Mouse (Mus musculus) midbrain, postnatal 0 days (tissue): ENCODE results near the gene Myof. TPM values are rescaled to one million over a fixed set of nuclear protein-coding genes. Genes with fewer than 3 reads are reported as not detected.

Source experiments
- ATAC-seq: fragments of 200-750 bp; cut with Nextera tagmentation; 2 replicates; pipeline ENCODE4 v1.8.0; 2017; ENCODE audit warnings: moderate number of reproducible peaks, mild to moderate bottlenecking, moderate TSS enrichment, moderate library complexity; ENCODE audit not compliant: low FRiP score
- DNase-seq: peaks from one replicate; pipeline ENCODE4 v3.0.0-alpha.2; 2015; ENCODE audit warnings: low spot score
- H3K27ac ChIP-seq: fragments of 300-500 bp; sonication (generic); 2 replicates; pipeline ENCODE4 v1.5.1; 2014; ENCODE audit warnings: low read depth, mild to moderate bottlenecking, low read length, mixed read lengths
- H3K27me3 ChIP-seq: fragments of 300-500 bp; sonication (generic); 2 replicates; pipeline ENCODE4 v1.6.1; 2014; ENCODE audit warnings: low read length, control low read depth, mixed read lengths; ENCODE audit not compliant: insufficient read depth
- H3K36me3 ChIP-seq: fragments of 300-500 bp; sonication (generic); 2 replicates; pipeline ENCODE4 v1.6.1; 2014; ENCODE audit warnings: low read length, control low read depth, mixed read lengths; ENCODE audit not compliant: insufficient read depth
- H3K4me1 ChIP-seq: fragments of 300-500 bp; sonication (generic); 2 replicates; pipeline ENCODE4 v1.6.1; 2014; ENCODE audit warnings: mild to moderate bottlenecking, control low read depth, antibody characterized with exemption, low read length, mixed read lengths; ENCODE audit not compliant: insufficient read depth
- H3K4me2 ChIP-seq: fragments of 300-500 bp; sonication (generic); 2 replicates; pipeline ENCODE4 v1.6.1; 2014; ENCODE audit warnings: low read depth, mild to moderate bottlenecking, low read length, mixed read lengths; ENCODE audit not compliant: poor library complexity, severe bottlenecking
- H3K4me3 ChIP-seq: fragments of 300-500 bp; sonication (generic); 2 replicates; pipeline ENCODE4 v1.5.1; 2014; ENCODE audit warnings: low read depth, mild to moderate bottlenecking, low read length, moderate library complexity
- H3K9ac ChIP-seq: fragments of 300-500 bp; sonication (generic); replicated peaks from 2 replicates; pipeline ENCODE4 v1.6.1; 2014; ENCODE audit warnings: mild to moderate bottlenecking, low read length, moderate library complexity, mixed read lengths; ENCODE audit not compliant: poor library complexity, severe bottlenecking
- H3K9me3 ChIP-seq: fragments of 300-500 bp; sonication (generic); 2 replicates; pipeline ENCODE4 v1.6.1; 2016; ENCODE audit warnings: low read length, control low read depth
- CTCF ChIP-seq: IDR thresholded peaks from 2 replicates; pipeline ENCODE4 v1.5.1; 2016; ENCODE audit warnings: antibody characterized with exemption, mild to moderate bottlenecking
- WGBS: fragments of 180-500 bp; shearing (Covaris S2); extraction: QIAGEN DNeasy Blood & Tissue Kit; methylation state at CpG from one replicate; pipeline ENCODE4 v1.1.7; 2014; 5-methylcytosine and 5-hydroxymethylcytosine counted together
- polyA plus RNA-seq: library from polyadenylated mRNA; unstranded; fragments of >200 nt; fragmentation: Nextera tagmentation; extraction: Ambion mirVana; gene quantifications from 2 replicates; pipeline ENCODE4 v1.2.1, GENCODE M21; 2015
- total RNA-seq: library from RNA; depleted of rRNA; stranded (reverse); fragments of >200 nt; gene quantifications from 2 replicates; pipeline ENCODE4 v1.2.3, GENCODE M21; 2014

Gene Myof
- total and polyA plus RNA-seq, 2 experiments from 2014 or later, result 2.1 to 5.4 TPM

DNA sequence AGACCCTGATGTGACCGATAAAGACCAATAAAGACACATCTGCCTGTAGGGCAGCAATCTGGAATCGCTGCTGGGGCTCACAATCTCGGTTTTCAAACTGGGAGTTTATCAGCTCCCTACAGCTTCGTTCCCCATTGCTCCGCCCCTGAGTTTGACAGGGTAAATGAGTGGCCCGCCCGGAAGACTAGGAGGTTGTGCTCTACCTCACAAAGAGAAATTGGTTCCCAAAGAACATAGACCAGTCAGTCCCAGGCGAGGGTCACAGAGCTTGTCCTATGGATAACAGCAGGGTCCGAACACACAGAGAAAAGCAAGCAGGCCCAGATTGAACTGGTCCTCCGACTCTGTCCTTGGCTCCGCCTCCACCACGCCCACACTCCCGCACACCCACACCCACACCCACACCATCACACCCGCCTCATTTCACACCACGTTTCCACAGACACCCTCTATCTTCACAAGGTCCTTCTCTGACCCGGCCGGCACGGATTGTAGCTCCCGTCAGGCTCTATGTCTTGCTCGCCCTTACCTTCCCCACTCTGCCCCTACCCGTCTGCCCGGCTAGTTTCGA is 10.9 kb upstream of the Myof start:
- Histone ChIP-seq H3K9me3 (no peaks in the 10 kb centered on the region), H3K4me1 (0 out of 2 replicates have a peak, but pooled peaks cover 3% of the 10 kb centered on the region), H3K27me3 (no peaks in the 10 kb centered on the region), H3K4me2 (peak overlapping the region; percentile 97), H3K4me3 (peak overlapping the region; percentile 70), H3K36me3 (no peaks in the 10 kb centered on the region), H3K9ac (peak overlapping the region; percentile 52), H3K27ac (peak overlapping the region; percentile 52)
- peak; percentile 73 for DNase-seq
- no peak for TF ChIP-seq CTCF
- ATAC-seq, result peak; percentile 92
- 1% methylated on average over 22 of the region's 23 CpGs for WGBS

DNA sequence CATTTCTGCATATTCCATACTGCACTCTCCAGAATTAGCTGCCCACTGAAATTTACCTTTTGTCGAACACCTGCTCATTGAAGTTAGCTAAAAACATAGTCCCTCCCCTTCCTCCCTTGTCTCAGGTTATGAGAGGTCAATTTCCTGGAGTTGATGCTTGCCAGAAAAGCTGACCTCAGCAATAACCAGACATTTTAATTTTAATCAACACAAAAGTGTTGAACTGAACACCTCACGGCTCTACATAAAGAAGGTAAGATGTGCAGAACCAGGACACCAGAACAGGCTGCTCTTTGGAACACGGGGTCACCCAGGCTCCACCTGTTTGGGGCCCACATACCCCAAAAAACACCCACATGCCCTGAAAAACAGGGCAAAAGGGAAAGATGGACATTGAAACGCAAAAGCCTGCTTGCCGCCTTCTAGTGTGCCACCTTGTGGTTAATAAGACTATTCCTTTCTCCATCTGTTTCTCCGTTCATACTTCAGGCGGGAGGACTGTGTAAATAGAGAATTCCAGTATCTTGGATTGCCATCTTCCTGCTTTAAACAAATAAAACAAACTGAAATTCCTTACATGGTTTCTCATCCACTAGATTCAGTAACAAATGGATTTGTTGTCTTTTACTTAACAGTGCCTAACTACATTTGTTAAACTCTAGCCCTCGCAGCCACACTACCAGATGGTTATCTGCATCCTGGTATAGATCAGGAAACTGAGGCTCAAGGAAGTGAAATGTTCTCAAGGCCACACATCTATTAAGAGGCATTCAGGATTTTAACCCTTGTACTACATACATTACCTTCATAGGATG is 10.1 kb upstream of the Myof start:
- no peaks in the 10 kb centered on the region for H3K27me3 ChIP-seq
- 0 out of 2 replicates have a peak overlapping the region, but pooled peaks have one; percentile 52 for H3K9ac ChIP-seq
- TF ChIP-seq CTCF, result peak; percentile 92
- DNase-seq (peak; percentile 69), ATAC-seq (no peak)
- peak overlapping the region; percentile 97 for H3K4me2 ChIP-seq
- H3K36me3 ChIP-seq, result no peaks in the 10 kb centered on the region
- 0 out of 2 replicates have a peak overlapping the region, but pooled peaks have one; percentile 52 for H3K27ac ChIP-seq
- H3K4me1 ChIP-seq, result 0 out of 2 replicates have a peak, but pooled peaks cover 3% of the 10 kb centered on the region
- WGBS, result 30% methylated on average over 8 of the region's 8 CpGs
- H3K9me3 ChIP-seq, result no peaks in the 10 kb centered on the region
- peak overlapping the region; percentile 70 for H3K4me3 ChIP-seq

DNA sequence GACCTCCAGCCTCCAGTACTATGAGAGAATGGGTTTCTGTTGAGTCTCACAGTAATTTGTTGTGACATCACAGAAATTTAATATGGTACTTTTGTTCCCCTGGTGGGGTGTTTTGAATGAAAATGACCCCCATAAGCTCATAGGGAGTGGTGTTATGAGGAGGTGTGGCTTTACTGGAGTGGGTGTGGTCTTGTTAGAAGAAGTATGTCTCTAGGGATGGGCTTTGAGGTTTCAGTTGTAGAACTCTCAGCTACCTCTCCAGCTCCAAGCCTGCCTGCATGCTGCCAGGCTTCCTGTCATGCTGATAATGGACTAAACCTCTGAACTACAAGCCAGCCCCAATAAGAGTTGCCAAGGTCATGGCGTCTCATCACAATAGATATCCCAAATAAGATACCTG is 6.3 kb upstream of the Myof start:
- Histone ChIP-seq H3K9ac (no peak overlapping the region), H3K36me3 (no peaks in the 10 kb centered on the region), H3K4me2 (no peak overlapping the region), H3K9me3 (no peaks in the 10 kb centered on the region), H3K4me1 (no peaks in the 10 kb centered on the region), H3K27me3 (no peaks in the 10 kb centered on the region), H3K4me3 (no peak overlapping the region), H3K27ac (no peak overlapping the region)
- DNase-seq (no peak), ATAC-seq (no peak)
- no peak for TF ChIP-seq CTCF
- 90% methylated on average over 1 of the region's 1 CpGs for WGBS

DNA sequence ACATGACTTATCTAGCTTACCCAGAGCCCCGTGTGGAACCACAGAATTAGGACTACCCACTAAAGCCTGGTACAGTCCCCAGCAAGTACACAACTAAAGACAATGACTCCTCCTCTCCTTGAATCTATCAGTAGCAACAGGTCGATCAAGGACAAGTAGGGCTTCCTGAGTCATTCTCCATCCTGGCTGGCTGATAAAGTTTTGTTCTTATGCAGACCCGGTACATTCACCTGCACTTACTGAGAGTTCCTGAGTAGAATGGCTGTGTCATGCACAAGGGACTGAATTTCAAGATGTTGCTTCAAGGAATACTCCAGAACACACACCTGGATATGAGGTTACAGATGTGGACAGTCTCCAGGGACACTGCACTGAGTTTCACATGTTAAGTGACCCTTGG is 1.8 kb upstream of the Myof start:
- ATAC-seq (no peak), DNase-seq (no peak)
- TF ChIP-seq CTCF, result no peak
- H3K4me2 ChIP-seq, result no peak overlapping the region
- H3K9me3 ChIP-seq, result no peaks in the 10 kb centered on the region
- no peaks in the 10 kb centered on the region for H3K36me3 ChIP-seq
- no peak overlapping the region for H3K27ac ChIP-seq
- no peak overlapping the region for H3K4me3 ChIP-seq
- peaks cover 17% of the 10 kb centered on the region for H3K27me3 ChIP-seq
- 0 out of 2 replicates have a peak, but pooled peaks cover 8% of the 10 kb centered on the region for H3K4me1 ChIP-seq
- 93% methylated on average over 3 of the region's 3 CpGs for WGBS
- H3K9ac ChIP-seq, result no peak overlapping the region

DNA sequence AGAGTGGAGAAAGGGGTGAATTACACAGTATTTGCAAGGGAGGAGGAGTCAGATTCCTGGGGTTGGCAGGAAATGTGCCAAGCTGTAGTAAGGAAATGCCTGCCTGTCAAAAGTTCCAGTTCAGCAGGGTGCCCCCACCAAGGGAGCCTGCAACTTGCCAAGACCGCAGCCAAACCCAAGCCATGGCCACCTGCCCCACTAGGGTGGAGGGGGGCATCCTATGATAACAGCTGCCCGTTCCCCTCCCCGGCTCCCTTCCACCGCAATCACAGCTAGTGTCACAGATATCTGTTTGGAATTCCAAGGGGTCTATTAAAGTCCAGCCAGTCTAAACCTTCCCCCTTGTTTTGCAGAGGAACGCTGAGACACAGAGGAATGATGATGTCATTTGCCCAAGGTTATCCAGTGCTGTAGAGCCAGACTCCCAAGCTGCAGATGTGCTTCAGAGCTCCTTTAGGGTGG is 1.1 kb downstream of the Myof start:
- no peak overlapping the region; the same call in 1 of the 2 replicates for H3K4me2 ChIP-seq
- no peak for DNase-seq
- H3K9ac ChIP-seq, result no peak overlapping the region

DNA sequence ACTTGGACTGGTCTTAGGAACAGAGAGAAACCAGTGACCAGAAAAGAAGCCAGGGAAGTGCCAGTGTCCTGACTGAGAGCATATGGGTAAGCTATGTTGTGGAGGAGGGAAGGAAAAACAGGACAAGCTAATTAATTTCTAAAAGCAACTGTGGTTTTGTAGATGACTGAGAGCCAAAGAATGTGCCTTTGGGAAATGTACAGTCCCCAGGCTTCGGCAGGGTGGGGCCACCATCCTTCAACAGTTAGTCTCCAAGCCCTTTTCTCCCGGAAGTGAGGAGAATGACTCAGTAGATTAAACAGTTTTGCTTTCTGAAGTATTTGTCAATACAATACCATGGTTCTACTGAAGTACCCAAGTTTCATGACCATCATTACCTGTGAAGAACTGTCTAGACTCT is 5.1 kb downstream of the Myof start:
- H3K4me2 ChIP-seq, result no peak overlapping the region
- peaks cover 13% of the 10 kb centered on the region for H3K27me3 ChIP-seq
- H3K4me3 ChIP-seq, result no peak overlapping the region
- no peaks in the 10 kb centered on the region for H3K9me3 ChIP-seq
- ATAC-seq (no peak), DNase-seq (no peak)
- H3K4me1 ChIP-seq, result 0 out of 2 replicates have a peak, but pooled peaks cover 4% of the 10 kb centered on the region
- no peak overlapping the region for H3K27ac ChIP-seq
- H3K36me3 ChIP-seq, result no peaks in the 10 kb centered on the region
- no peak overlapping the region for H3K9ac ChIP-seq
- TF ChIP-seq CTCF, result no peak
- WGBS, result 88% methylated on average over 2 of the region's 2 CpGs

More for the DNA sequence above, 1.1 kb downstream of the Myof start:
- Histone ChIP-seq H3K4me3 (peak overlapping the region; percentile 32; the same call in 1 of the 2 replicates), H3K27ac (no peak overlapping the region), H3K27me3 (peaks cover 17% of the 10 kb centered on the region), H3K9me3 (no peaks in the 10 kb centered on the region), H3K4me1 (0 out of 2 replicates have a peak, but pooled peaks cover 8% of the 10 kb centered on the region), H3K36me3 (no peaks in the 10 kb centered on the region)
- WGBS, result 39% methylated on average over 5 of the region's 5 CpGs
- TF ChIP-seq CTCF, result no peak
- ATAC-seq, result no peak; the same call in 1 of the 2 replicates
